Mouse (Mus musculus): ENCODE data around the gene Gm36079.
"Not testable (repeated sequence)": the region's sequence is repeated elsewhere in the genome, so short reads cannot be mapped to it uniquely, and the experiment has no call there.

GRCm38 (mm10) chr13:119991264-119991663 is 35.5 kb downstream of the Gm36079 start:
- TF ChIP-seq EP300 (optimal IDR thresholded peaks at IDR 0.05); CTCF (IDR thresholded peaks at IDR 0.05; ENCODE audit: low read depth): not testable (repeated sequence)
